Mouse (Mus musculus): ENCODE results near the gene Tenm2. TPM values are rescaled to one million over a fixed set of nuclear protein-coding genes. Genes with fewer than 3 reads are reported as not detected.
A peak's percentile ranks its signal among the peaks of the same experiment; 100 is the strongest.

The Tenm2 gene
- polyA plus RNA-seq, 1 experiment = 0.32 TPM

- H3K27me3 ChIP-seq (ENCODE audit: control insufficient read depth, insufficient read depth, low read length) = no peaks in the 10 kb centered on the region
- peaks cover 7% of the 10 kb centered on the region for H3K4me1 ChIP-seq (ENCODE audit: control insufficient read depth, insufficient read depth, low read length)
- TF ChIP-seq CTCF (IDR thresholded peaks at IDR 0.05; ENCODE audit: control insufficient read depth, insufficient read depth, insufficient replicate concordance, low read depth, low read length) (no peak), POLR2A (IDR thresholded peaks at IDR 0.05; ENCODE audit: control insufficient read depth, low read depth, low read length) (no peak)
These were observed 1226.2 kb downstream of the Tenm2 start for GRCm38 (mm10) chr11:36009281-36010208.

DNA sequence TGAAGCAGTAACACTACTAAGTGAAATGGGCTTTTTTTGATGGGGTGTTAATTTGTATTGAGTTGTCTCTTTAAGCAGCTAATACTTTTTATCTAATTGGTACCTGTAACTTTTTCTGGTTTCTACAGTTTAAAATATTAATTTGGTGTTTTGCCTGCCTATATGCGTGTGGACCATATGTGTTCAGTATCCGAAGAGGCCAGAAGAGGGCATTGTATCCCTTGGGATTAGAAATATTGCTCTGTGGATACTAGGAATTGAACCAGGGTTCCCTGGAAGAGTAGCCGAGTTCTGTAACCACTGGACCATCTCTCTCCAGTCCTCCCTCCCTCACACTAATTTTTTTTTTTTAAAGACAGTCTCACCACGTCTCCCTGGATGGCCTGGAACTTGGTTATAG, 1232.9 kb downstream of the Tenm2 start:
- no peak overlapping the region for H3K4me3 ChIP-seq (ENCODE audit: control insufficient read depth, low read depth, low read length)
- no peaks in the 10 kb centered on the region; the same call in 1 of the 2 replicates for H3K27me3 ChIP-seq (ENCODE audit: control insufficient read depth, insufficient read depth, low read length)
- H3K27ac ChIP-seq (ENCODE audit: control insufficient read depth, insufficient read depth, low read depth, low read length) = no peak overlapping the region
- peaks cover 6% of the 10 kb centered on the region for H3K4me1 ChIP-seq (ENCODE audit: control insufficient read depth, insufficient read depth, low read length)
- TF ChIP-seq POLR2A (IDR thresholded peaks at IDR 0.05; ENCODE audit: control insufficient read depth, low read depth, low read length) (no peak), CTCF (IDR thresholded peaks at IDR 0.05; ENCODE audit: control insufficient read depth, insufficient read depth, insufficient replicate concordance, low read depth, low read length) (no peak)
- H3K36me3 ChIP-seq (ENCODE audit: control insufficient read depth, insufficient read depth, low read length) = no peaks in the 10 kb centered on the region

More at GRCm38 (mm10) chr11:36009281-36010208, 1226.2 kb downstream of the Tenm2 start:
- no peaks in the 10 kb centered on the region for H3K36me3 ChIP-seq (ENCODE audit: control insufficient read depth, insufficient read depth, low read length)
- H3K4me3 ChIP-seq (ENCODE audit: control insufficient read depth, low read depth, low read length) = no peak overlapping the region
- no peak overlapping the region for H3K27ac ChIP-seq (ENCODE audit: control insufficient read depth, insufficient read depth, low read depth, low read length)

DNA sequence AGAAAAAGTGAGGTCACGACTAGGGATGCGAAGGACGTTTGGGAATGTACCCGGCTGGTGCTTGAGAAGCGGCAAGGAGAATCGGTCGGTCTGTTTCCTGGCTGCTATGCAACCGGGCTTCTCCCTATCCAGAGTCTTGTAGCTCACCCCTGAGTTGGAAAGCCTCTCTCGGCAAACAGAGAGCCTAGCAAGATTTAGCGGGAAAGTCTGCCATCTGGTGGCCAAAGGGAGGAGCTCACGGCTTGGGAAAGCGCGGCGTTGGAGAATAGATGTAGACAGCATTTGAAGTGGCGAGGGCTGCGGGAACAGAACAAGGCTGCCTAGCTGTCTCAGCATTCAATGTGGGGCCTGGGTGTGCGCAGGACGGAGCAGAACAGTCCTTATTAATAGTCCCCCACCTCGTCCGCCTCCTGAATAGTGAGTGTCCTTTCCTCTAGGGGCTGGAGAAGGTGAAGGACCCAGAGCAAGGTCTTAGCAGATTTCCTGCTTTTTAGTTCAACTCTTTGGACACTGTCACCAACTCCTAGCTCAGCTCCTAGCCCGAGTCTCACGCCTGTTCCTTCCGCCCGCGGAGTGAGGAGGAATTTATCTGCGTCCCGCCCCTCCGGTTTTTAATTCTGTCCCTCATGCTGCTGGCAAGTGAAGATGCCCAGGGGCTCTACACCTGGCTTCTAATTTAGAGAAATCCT, 1234.3 kb downstream of the Tenm2 start:
- H3K36me3 ChIP-seq (ENCODE audit: control insufficient read depth, insufficient read depth, low read length) = no peaks in the 10 kb centered on the region
- H3K27ac ChIP-seq (ENCODE audit: control insufficient read depth, insufficient read depth, low read depth, low read length) = no peak overlapping the region
- H3K4me1 ChIP-seq (ENCODE audit: control insufficient read depth, insufficient read depth, low read length) = peaks cover 4% of the 10 kb centered on the region
- H3K4me3 ChIP-seq (ENCODE audit: control insufficient read depth, low read depth, low read length) = peak overlapping the region; percentile 56
- TF ChIP-seq CTCF (IDR thresholded peaks at IDR 0.05; ENCODE audit: control insufficient read depth, insufficient read depth, insufficient replicate concordance, low read depth, low read length) = peak; percentile 82
- TF ChIP-seq POLR2A (IDR thresholded peaks at IDR 0.05; ENCODE audit: control insufficient read depth, low read depth, low read length) = no peak
- no peaks in the 10 kb centered on the region; the same call in 1 of the 2 replicates for H3K27me3 ChIP-seq (ENCODE audit: control insufficient read depth, insufficient read depth, low read length)

- no peak for TF ChIP-seq CTCF (IDR thresholded peaks at IDR 0.05; ENCODE audit: control insufficient read depth, insufficient read depth, insufficient replicate concordance, low read depth, low read length)
- no peak for TF ChIP-seq POLR2A (IDR thresholded peaks at IDR 0.05; ENCODE audit: control insufficient read depth, low read depth, low read length)
- peaks cover 4% of the 10 kb centered on the region for H3K4me1 ChIP-seq (ENCODE audit: control insufficient read depth, insufficient read depth, low read length)
- H3K36me3 ChIP-seq (ENCODE audit: control insufficient read depth, insufficient read depth, low read length) = no peaks in the 10 kb centered on the region
- H3K27ac ChIP-seq (ENCODE audit: control insufficient read depth, insufficient read depth, low read depth, low read length) = no peak overlapping the region
- H3K27me3 ChIP-seq (ENCODE audit: control insufficient read depth, insufficient read depth, low read length) = no peaks in the 10 kb centered on the region; the same call in 1 of the 2 replicates
- H3K4me3 ChIP-seq (ENCODE audit: control insufficient read depth, low read depth, low read length) = peak overlapping the region; percentile 56
These were observed 1235.0 kb downstream of the Tenm2 start for GRCm38 (mm10) chr11:36000585-36001281.

DNA sequence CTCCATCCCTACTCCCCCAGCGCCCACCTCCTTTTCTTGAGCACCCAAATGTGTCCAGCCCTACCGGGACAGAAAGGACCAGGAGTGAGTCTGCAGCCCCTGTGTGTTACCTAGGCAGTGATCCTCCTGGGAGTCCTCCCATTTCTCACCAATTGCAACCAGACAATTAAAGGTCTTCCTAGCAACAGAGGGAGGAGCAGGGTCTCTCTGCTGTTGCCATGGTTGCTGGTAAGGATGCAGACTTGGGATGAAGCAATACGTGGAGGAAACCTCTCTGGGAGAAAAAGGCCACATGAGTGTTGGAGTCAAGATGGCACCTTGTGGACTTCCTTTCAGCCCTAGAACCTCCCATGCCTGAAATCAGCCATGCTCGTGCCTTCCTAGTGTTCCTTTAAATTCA, 1235.7 kb downstream of the Tenm2 start:
- no peak overlapping the region for H3K27ac ChIP-seq (ENCODE audit: control insufficient read depth, insufficient read depth, low read depth, low read length)
- TF ChIP-seq POLR2A (IDR thresholded peaks at IDR 0.05; ENCODE audit: control insufficient read depth, low read depth, low read length) (no peak), CTCF (IDR thresholded peaks at IDR 0.05; ENCODE audit: control insufficient read depth, insufficient read depth, insufficient replicate concordance, low read depth, low read length) (no peak)
- no peaks in the 10 kb centered on the region; the same call in 1 of the 2 replicates for H3K27me3 ChIP-seq (ENCODE audit: control insufficient read depth, insufficient read depth, low read length)
- H3K36me3 ChIP-seq (ENCODE audit: control insufficient read depth, insufficient read depth, low read length) = no peaks in the 10 kb centered on the region
- peaks cover 4% of the 10 kb centered on the region for H3K4me1 ChIP-seq (ENCODE audit: control insufficient read depth, insufficient read depth, low read length)
- no peak overlapping the region for H3K4me3 ChIP-seq (ENCODE audit: control insufficient read depth, low read depth, low read length)

DNA sequence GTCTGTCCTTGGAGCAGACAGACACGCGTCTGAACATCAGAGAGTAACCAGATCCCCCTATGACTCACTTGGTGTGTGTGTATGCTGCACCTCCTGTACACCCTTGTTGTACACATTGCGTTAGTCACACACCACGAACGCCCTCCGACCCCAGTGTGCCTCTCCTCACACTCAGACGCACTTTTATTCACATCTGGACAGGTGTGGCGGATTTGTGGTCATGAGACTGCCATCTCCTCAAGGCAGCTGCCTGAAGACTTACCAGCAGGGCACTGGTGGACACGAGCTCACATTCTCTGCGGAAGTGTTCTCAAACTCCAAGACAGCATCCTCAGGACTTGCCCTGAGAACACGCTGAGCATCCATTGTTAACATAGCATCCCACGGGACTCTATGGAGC, 1237.7 kb downstream of the Tenm2 start:
- Histone ChIP-seq H3K4me1 (ENCODE audit: control insufficient read depth, insufficient read depth, low read length) (peaks cover 4% of the 10 kb centered on the region), H3K27ac (ENCODE audit: control insufficient read depth, insufficient read depth, low read depth, low read length) (no peak overlapping the region), H3K4me3 (ENCODE audit: control insufficient read depth, low read depth, low read length) (no peak overlapping the region), H3K36me3 (ENCODE audit: control insufficient read depth, insufficient read depth, low read length) (no peaks in the 10 kb centered on the region), H3K27me3 (ENCODE audit: control insufficient read depth, insufficient read depth, low read length) (no peaks in the 10 kb centered on the region; the same call in 1 of the 2 replicates)
- TF ChIP-seq POLR2A (IDR thresholded peaks at IDR 0.05; ENCODE audit: control insufficient read depth, low read depth, low read length) (no peak), CTCF (IDR thresholded peaks at IDR 0.05; ENCODE audit: control insufficient read depth, insufficient read depth, insufficient replicate concordance, low read depth, low read length) (no peak)

Measured in testis, adult 2 months (tissue).